Mouse (Mus musculus) cortical plate, adult 2 months (tissue): ENCODE data around the gene Zfp609.

Experiments
- CTCF ChIP-seq: fragments of 200-500 bp; IDR thresholded peaks from 2 replicates; pipeline ENCODE4 v1.5.1; 2011; ENCODE audit warnings: mild to moderate bottlenecking, control low read depth, low read length; ENCODE audit not compliant: insufficient read depth; ENCODE audit errors: extremely low read depth
- POLR2A ChIP-seq: fragments of 200-500 bp; IDR thresholded peaks from 2 replicates; pipeline ENCODE4 v1.6.1; 2011; ENCODE audit warnings: mild to moderate bottlenecking, low read length, control low read depth; ENCODE audit not compliant: insufficient read depth; ENCODE audit errors: extremely low read depth

DNA sequence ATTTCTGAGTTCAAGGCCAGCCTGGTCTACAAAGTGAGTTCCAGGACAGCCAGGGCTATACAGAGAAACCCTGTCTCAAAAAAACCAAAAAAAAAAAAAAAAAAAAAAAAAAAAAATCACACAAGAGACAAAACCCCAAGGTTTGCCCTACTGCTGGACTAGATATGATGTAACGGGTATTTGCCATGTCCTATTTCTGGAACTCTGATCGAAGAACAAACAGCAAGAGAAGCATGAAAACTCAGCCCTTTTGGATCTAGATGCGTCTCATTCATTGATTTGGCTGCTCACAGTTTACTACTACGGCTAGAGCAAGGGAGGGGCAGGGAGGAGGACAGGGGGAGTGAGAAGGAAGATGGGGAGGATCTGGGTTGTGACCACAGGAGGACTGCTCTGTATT lies 5.4 kb downstream of the Zfp609 start:
- no peak for TF ChIP-seq POLR2A
- TF ChIP-seq CTCF, result no peak
